Comparison of ENCODE assay signal across 8 mouse cellular contexts in the genomic region with DNA sequence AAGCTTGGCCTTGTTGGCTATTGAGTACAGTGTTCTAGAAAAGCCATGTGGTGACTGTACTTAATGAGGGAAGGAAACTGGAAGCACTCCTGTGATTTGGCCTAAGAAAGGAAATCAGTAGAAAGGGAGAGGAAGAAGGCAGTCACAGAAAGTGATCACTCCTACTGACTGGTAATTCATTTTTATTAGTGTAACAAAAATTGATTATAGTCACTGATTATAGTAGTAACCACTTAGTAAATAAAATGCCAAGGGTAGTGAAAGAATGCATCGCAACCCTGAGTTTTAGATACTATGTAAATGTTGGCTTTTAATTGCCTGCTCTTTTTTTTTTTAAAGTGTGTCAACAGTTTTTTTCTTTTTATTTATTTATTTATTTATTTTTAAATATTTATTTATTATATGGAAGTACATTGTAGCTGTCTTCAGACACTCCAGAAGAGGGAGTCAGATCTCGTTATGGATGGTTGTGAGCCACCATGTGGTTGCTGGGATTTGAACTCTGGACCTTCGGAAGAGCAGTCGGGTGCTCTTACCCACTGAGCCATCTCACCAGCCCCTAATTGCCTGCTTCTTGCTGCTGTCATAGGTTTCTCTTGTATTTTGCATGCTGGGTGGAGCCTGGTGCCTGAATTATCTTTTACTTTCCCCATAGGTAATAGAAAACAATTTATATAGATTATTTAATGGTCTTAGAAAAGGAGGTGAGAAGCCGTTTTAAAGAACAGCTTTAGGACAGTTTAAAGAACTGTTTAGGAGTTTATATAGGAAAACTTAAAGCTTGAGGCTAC. TPM values are rescaled to one million over a fixed set of nuclear protein-coding genes. Genes with fewer than 3 reads are reported as not detected.
DNase-seq lines count a peak whose midpoint lies in the region; ATAC-seq and TF ChIP-seq lines count a peak whose summit lies in the region.

No protein-coding gene starts in this region.

- no peak overlapping the region for H3K27ac ChIP-seq in lung, embryonic 14.5 days (ENCODE audit: low read depth)
- H3K27ac ChIP-seq in forebrain, embryonic 14.5 days (ENCODE audit: low read depth, low read length), result no peak overlapping the region
- no peak overlapping the region for H3K27ac ChIP-seq in limb, embryonic 13.5 days
- no peak overlapping the region for H3K27ac ChIP-seq in neural tube, embryonic 15.5 days (replicated peaks)

- peak overlapping the region; percentile 86 for H3K4me2 ChIP-seq in lung, embryonic 14.5 days
- H3K4me2 ChIP-seq in forebrain, embryonic 14.5 days (ENCODE audit: low read length), result peak overlapping the region; percentile 89
- H3K4me2 ChIP-seq in limb, embryonic 13.5 days (replicated peaks), result peak overlapping the region; percentile 78
- H3K4me2 ChIP-seq in neural tube, embryonic 15.5 days, result peak overlapping the region; percentile 74

- TF ChIP-seq POLR2A in lung, adult 2 months (IDR thresholded peaks at IDR 0.05; ENCODE audit: borderline replicate concordance, extremely low read depth, low read depth, low read length), result no peak

- DNase-seq in lung, embryonic 14.5 days, result no peak
- no peak for DNase-seq in lung, adult 2 months
- DNase-seq in forebrain, embryonic 14.5 days (ENCODE audit: low spot score), result no peak
- DNase-seq in thymus, postnatal 0 days (ENCODE audit: low spot score), result no peak
- no peak for DNase-seq in natural killer cell, adult 2 months (ENCODE audit: low spot score in 2 of 2)
- DNase-seq in c-Kit-positive CD71-positive TER-119-positive erythroid progenitor cells, embryonic 14.5 days (ENCODE audit: low spot score), result no peak

- H3K27me3 ChIP-seq in lung, embryonic 14.5 days (ENCODE audit: insufficient read depth, low read length), result no peaks in the 10 kb centered on the region
- H3K27me3 ChIP-seq in forebrain, embryonic 14.5 days (replicated peaks; ENCODE audit: control insufficient read depth, insufficient read depth, low read length), result no peaks in the 10 kb centered on the region
- H3K27me3 ChIP-seq in limb, embryonic 13.5 days, result no peaks in the 10 kb centered on the region
- no peaks in the 10 kb centered on the region for H3K27me3 ChIP-seq in neural tube, embryonic 15.5 days (replicated peaks)

- no peak for ATAC-seq in lung, embryonic 14.5 days (ENCODE audit: insufficient read depth)
- no peak for ATAC-seq in forebrain, embryonic 14.5 days
- ATAC-seq in limb, embryonic 13.5 days (ENCODE audit: low FRiP score, low read depth), result no peak
- no peak for ATAC-seq in neural tube, embryonic 15.5 days (ENCODE audit: low FRiP score)

- peaks cover 39% of the 10 kb centered on the region for H3K36me3 ChIP-seq in lung, embryonic 14.5 days (ENCODE audit: insufficient read depth)
- peaks cover 18% of the 10 kb centered on the region for H3K36me3 ChIP-seq in forebrain, embryonic 14.5 days (ENCODE audit: control insufficient read depth, insufficient read depth, low read length)
- H3K36me3 ChIP-seq in limb, embryonic 13.5 days, result peaks cover 12% of the 10 kb centered on the region
- no peaks in the 10 kb centered on the region; the same call in 1 of the 2 replicates for H3K36me3 ChIP-seq in neural tube, embryonic 15.5 days

- H3K4me3 ChIP-seq in lung, embryonic 14.5 days (ENCODE audit: low read depth, low read length), result peak overlapping the region; percentile 98
- no peak overlapping the region for H3K4me3 ChIP-seq in lung, adult 2 months (replicated peaks; ENCODE audit: extremely low read depth, low read depth, low read length)
- peak overlapping the region; percentile 95 for H3K4me3 ChIP-seq in forebrain, embryonic 14.5 days (ENCODE audit: low read depth, low read length)
- H3K4me3 ChIP-seq in limb, embryonic 13.5 days, result peak overlapping the region; percentile 62; the same call in 1 of the 2 replicates
- H3K4me3 ChIP-seq in neural tube, embryonic 15.5 days (replicated peaks), result 0 out of 2 replicates have a peak overlapping the region, but pooled peaks have one; percentile 85

- no peak for TF ChIP-seq CTCF in lung, embryonic 14.5 days (IDR thresholded peaks at IDR 0.05; ENCODE audit: low read depth)
- no peak for TF ChIP-seq CTCF in lung, adult 2 months (IDR thresholded peaks at IDR 0.05; ENCODE audit: insufficient read depth, low read length)

- peak overlapping the region; percentile 100 for H3K9ac ChIP-seq in lung, embryonic 14.5 days
- peak overlapping the region; percentile 35; the same call in 1 of the 2 replicates for H3K9ac ChIP-seq in forebrain, embryonic 14.5 days (ENCODE audit: low read length)
- H3K9ac ChIP-seq in limb, embryonic 13.5 days, result no peak overlapping the region
- peak overlapping the region; percentile 37; the same call in 1 of the 2 replicates for H3K9ac ChIP-seq in neural tube, embryonic 15.5 days (replicated peaks)

- peaks cover 20% of the 10 kb centered on the region for H3K4me1 ChIP-seq in lung, embryonic 14.5 days (ENCODE audit: insufficient read depth)
- H3K4me1 ChIP-seq in lung, adult 2 months (ENCODE audit: control insufficient read depth, insufficient read depth, low read length), result peaks cover 35% of the 10 kb centered on the region
- H3K4me1 ChIP-seq in forebrain, embryonic 14.5 days (ENCODE audit: control insufficient read depth, insufficient read depth, low read length), result peaks cover 34% of the 10 kb centered on the region
- peaks cover 52% of the 10 kb centered on the region for H3K4me1 ChIP-seq in limb, embryonic 13.5 days
- H3K4me1 ChIP-seq in neural tube, embryonic 15.5 days, result peaks cover 59% of the 10 kb centered on the region

- WGBS in lung, embryonic 14.5 days, result 78% methylated on average over 5 of the region's 5 CpGs
- WGBS in lung, adult 2 months, result 59% methylated on average over 5 of the region's 5 CpGs
- 76% methylated on average over 5 of the region's 5 CpGs for WGBS in forebrain, embryonic 14.5 days
- WGBS in limb, embryonic 13.5 days, result 77% methylated on average over 5 of the region's 5 CpGs
- WGBS in neural tube, embryonic 15.5 days, result 61% methylated on average over 5 of the region's 5 CpGs

- no peaks in the 10 kb centered on the region for H3K9me3 ChIP-seq in lung, embryonic 14.5 days (ENCODE audit: low read depth, low read length)
- no peaks in the 10 kb centered on the region for H3K9me3 ChIP-seq in forebrain, embryonic 14.5 days (replicated peaks; ENCODE audit: control insufficient read depth, low read length)
- no peaks in the 10 kb centered on the region for H3K9me3 ChIP-seq in limb, embryonic 13.5 days
- H3K9me3 ChIP-seq in neural tube, embryonic 15.5 days (replicated peaks), result no peaks in the 10 kb centered on the region

RNA-seq across cellular contexts. Expression of gene Ywhae, which starts 3.0 kb away (rescaled TPM):
- polyA plus RNA-seq in lung, embryonic 14.5 days (2014; fragmentation: Nextera tagmentation; extraction: Ambion mirVana), result 1,066 and 1,071 TPM in 2 replicates
- 110 and 177 TPM in 2 replicates for polyA plus RNA-seq in lung, adult 2 months (2012; rRNA removed)
- polyA plus RNA-seq in forebrain, embryonic 14.5 days (2014; fragmentation: Nextera tagmentation; extraction: Ambion mirVana), result 1,444 and 1,603 TPM in 2 replicates
- polyA plus RNA-seq in limb, embryonic 13.5 days (2015; fragmentation: Nextera tagmentation; extraction: Ambion mirVana), result 920 and 928 TPM in 2 replicates
- polyA plus RNA-seq in neural tube, embryonic 15.5 days (2015; fragmentation: Nextera tagmentation; extraction: Ambion mirVana), result 1,285 and 1,371 TPM in 2 replicates
- 669 and 689 TPM in 2 replicates for polyA plus RNA-seq in thymus, postnatal 0 days (2015; fragmentation: Nextera tagmentation; extraction: Ambion mirVana)

RNA-seq across cellular contexts. Expression of gene Crk, which starts 56.6 kb away (rescaled TPM):
- 109 and 116 TPM in 2 replicates for polyA plus RNA-seq in lung, embryonic 14.5 days (2014; fragmentation: Nextera tagmentation; extraction: Ambion mirVana)
- 49.5 and 140 TPM in 2 replicates for polyA plus RNA-seq in lung, adult 2 months (2012; rRNA removed)
- 105 and 109 TPM in 2 replicates for polyA plus RNA-seq in forebrain, embryonic 14.5 days (2014; fragmentation: Nextera tagmentation; extraction: Ambion mirVana)
- polyA plus RNA-seq in limb, embryonic 13.5 days (2015; fragmentation: Nextera tagmentation; extraction: Ambion mirVana), result 126 and 128 TPM in 2 replicates
- 102 and 107 TPM in 2 replicates for polyA plus RNA-seq in neural tube, embryonic 15.5 days (2015; fragmentation: Nextera tagmentation; extraction: Ambion mirVana)
- polyA plus RNA-seq in thymus, postnatal 0 days (2015; fragmentation: Nextera tagmentation; extraction: Ambion mirVana), result 58.0 and 64.6 TPM in 2 replicates
